Mouse (Mus musculus) brain, adult 2 months (tissue): ENCODE results near the gene Zfp36l2.

Experiments
- DNase-seq: peaks from one replicate; pipeline ENCODE4 v3.0.0; 2011; ENCODE audit warnings: low read depth, low spot score

The Zfp36l2 gene

DNA sequence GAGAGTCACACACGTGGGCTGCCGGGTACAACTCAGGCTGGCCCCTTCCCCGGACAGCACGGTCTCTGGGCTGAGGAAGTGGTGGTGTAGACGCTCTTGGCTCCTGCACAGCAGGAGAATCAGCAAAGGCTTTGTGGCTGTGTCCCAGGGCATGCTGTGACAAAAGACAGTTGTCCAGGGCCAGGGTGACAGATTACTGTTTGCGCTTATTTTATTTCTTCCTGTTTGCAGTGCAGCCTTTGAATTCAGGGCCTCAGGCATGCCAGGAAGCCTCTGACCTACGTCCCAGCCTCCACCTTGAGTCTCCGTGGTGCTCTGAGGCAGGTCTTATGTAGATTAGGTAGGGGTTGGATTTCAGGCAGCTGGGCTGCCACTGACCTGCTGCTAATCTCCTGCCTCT is 10.3 kb downstream of the Zfp36l2 start:
- no peak for DNase-seq

DNA sequence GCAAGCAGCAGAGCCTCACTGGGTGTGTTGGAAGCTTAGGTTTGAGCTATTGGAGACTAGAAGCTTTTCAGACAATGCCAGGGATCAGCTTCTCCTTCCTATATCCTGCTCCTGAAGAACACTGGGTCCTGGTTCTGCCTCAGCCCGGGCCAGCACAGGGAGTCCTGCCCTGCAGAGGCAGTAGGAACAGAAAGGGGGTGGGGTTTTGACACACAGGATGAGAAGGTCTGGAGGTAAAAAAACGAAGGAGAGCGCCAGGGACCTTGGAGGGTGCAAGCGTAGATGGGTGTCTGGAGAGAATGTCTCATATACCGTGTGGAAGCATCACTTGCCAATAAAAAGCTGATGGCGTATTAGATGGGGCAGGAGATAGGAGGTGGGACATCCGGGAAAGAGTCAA is 11.3 kb downstream of the Zfp36l2 start:
- no peak for DNase-seq

DNA sequence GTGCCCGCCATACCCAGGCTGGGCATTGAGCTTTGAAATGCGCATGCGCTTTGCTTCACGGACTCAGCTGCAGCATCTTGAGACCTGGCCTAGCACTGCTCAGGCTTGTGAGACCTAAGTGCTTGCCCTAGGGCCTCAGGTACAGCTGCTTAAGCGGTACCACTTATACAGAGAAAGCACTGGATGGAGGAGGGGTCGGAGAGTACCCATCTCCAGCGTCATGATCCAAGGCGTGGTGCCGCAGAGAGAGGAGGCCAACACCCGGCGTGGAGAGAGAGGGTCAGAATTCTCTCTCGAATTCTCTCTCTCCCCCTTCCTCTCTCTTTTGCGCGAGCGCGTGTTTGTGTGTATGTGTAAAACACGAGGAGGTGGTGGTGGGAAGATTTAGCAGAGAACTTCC is 12.6 kb downstream of the Zfp36l2 start:
- DNase-seq = no peak

DNA sequence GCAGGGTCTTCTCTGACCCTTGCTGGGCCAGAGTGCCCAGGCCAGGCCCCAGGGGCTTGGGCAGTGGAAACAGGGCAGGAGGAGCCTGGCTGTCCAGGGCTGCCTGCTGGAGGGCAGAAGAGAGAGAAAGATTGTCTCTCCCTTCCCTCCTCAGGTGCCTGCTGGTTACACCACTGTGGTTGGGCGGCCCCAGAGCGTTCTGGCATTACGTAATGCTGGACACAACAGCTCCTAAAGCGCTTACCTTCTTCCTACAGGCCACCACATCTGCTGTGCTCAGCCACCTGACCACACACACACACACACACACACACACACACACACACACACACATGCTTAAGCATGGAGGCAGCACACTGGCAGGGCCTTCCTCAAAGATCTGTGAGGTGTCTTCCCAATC is 20.4 kb downstream of the Zfp36l2 start:
- DNase-seq = no peak

DNA sequence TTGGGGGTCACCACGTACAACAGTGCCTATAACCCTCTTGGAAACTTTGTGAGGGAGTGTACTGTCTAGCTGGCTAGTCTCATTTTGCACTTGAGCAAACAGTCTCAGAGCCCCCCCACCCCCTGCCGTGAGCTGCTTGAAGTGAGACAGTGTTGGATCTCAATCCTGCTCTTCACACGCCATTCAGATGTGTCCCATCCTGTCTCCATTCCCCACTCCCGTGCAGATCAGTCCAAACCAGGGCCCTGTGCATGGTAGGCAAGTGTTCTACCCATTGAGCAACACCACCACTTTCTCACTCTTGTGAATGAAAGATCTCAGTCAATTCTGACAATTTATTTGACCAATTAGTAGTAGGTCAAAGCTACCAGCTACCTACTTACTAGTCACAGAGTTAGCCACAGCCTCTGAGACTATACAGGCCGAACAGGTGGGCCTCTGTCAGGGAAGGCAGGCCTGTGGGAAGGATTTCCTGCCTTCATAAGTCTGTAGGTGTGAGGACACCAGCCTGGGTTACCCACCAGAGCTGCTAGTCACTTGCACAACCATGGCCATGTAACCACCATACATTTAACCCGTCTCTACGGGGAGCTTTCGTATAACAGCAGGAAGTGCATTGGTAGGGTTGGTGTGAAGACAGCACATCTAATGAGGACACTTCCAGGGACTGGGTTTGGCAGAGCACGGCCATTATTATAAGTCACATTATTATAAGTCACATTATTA is 21.4 kb downstream of the Zfp36l2 start:
- no peak for DNase-seq

DNA sequence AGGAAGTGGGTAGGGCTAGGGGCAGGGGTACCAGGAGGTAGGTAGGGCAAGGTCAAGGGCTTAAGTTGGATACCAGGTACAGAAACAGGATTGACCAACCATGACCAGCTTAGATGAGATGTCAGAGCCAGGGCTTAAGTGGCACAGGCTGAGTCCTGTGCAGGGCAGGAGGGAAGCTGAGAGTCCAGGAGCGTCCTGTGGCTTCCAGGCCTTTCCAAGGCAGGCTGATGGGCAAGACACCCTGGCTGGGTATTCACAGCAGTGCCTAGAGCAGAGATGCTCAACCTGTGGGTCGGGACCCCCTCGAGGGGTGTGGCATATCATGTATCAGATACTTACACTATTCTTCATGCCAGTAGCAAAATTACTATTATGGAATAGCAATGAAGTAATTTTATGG is 22.0 kb downstream of the Zfp36l2 start:
- no peak for DNase-seq

DNA sequence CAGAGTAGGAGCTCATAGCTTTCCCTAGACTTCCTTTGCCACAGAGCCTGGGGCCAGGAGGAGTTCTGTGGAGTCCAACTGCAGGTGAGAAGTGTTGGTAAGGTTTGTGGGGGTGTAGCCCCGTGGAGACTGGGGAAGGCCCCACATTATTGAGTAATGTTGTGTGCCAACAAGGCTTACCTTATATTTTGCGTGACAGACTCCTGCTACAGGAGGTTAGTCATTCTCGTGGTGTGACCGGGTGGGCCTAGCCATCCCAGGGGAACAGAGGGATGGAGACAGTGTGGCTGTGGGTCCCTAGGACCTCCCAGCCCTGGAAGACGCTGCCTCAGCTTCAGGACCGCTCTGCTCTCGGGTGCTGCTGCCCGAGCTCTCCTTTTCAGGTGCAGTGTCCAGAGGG is 23.6 kb downstream of the Zfp36l2 start:
- DNase-seq = no peak

DNA sequence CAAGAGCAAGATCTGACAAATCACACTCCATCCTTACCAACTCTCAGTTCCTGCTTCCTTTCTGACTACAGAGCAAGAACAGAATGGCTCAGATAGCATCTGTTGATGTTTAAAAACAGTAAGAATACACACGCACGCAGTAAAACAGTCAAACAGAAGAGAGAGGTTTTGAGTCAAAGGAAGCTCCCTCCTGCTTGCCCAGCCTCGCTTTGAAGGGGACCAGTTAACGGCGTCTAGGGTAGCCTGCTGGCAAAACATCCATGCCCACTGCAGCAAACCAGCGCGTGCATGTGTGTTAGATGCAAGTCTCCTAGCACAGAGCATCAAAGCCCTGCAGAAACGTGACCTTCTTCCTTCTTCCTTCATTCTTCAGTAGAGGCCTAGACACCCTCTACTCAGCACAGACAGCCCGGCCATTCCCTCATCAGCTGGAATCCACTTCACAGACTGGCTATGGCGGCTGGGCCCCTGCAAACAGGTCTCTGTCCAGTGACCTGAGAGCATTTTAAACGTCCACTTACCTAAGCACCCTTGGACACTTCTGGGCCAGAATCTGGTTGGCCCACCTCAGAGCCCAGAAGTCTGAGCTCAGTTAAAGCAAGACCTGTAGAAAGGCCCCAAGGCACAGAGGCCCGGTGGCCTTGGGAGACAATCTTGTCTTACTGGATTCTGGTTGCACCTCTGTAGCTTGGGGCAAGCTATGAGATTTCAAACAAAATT is 24.5 kb downstream of the Zfp36l2 start:
- no peak for DNase-seq

DNA sequence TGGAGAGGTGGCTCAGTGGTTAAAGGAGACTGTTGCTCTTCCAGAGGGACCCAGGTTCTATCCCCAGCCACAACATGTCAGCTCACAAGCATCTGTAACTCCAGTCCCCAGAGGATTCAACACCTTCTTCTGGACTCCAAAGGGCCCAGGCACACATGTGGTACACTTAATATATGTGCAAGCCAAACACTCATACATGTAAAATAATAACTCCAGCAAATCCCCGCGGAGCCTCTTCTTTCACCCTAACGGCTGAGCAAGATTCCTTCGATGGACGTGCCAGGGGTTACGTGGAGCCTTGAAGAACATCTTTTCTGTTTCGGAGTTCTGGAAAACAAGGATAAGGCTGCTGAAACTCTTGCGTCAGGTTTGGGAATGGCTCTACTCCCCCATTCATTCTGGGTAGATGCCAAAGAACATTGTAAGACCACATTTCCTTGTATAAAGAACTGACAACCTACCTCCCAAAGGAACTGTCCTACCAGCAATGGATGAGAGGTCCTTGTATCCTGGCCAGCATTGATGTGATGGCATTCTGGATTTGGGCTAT is 25.5 kb downstream of the Zfp36l2 start:
- DNase-seq = no peak

DNA sequence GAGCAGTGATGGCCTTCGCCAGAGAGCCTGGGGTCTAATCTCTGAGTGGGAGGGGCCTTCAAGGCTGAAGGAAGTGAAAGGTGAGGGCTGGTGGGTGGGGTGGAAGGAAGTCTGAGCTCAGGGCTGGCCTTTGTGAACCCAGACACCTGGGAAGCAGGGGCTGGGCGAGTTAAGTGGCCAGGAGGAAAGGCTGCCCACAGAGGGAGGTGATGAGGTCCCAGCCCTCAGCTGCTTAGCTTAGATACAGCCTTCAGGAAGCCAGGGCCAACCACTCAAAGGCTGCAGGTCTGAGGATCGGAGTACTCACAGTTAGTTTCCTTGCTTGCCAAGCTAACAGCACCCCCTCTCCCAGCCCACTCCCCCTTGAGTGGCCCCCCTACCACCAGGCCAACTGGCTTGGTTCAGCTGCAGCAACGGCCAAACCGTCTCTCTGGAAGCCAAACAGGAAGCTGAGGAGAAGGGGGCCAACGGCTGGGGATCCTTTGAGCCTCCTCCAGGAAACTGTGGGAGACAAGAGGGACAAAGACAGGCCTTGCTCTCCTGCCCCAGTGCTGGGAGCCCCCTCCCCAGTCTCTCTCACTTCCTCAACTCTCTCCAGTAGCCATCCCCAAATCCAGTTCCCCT is 26.4 kb downstream of the Zfp36l2 start:
- no peak for DNase-seq

DNA sequence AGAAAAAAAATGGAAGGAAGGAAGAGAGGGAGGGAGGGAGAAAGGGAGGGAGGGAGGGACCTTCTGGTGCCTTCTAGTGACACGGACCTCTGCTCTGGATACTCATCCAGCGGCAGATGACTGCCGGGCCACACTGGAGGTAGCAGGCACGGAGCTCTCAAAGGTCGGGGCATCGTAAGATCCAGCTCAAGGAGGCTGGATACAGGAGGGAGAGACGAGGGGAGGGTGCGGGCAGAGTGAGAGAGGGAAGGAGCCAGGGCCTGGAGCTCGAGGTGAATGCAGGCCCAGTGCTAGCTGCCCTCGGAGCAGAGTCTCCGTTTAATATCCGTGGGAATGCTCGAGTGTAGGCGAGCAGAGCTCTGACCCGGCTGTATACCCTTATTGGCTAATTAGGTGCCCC is 28.9 kb downstream of the Zfp36l2 start:
- no peak for DNase-seq

DNA sequence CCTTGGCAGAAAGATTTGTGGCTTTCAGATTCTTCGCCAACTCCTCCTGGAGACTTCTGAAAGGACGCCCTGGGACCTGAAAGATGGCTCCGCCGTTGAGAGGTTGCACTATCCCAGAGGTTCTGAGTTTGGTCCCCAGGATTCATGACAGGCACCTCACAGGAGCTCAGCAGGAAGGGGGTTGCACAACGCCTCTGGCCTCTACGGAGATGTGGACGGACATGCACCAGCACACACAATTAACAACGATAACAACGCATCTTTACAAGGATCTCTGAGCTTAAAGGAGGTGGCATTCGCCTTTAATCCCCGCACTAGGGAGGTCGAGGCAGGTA is 29.3 kb downstream of the Zfp36l2 start:
- no peak for DNase-seq

DNA sequence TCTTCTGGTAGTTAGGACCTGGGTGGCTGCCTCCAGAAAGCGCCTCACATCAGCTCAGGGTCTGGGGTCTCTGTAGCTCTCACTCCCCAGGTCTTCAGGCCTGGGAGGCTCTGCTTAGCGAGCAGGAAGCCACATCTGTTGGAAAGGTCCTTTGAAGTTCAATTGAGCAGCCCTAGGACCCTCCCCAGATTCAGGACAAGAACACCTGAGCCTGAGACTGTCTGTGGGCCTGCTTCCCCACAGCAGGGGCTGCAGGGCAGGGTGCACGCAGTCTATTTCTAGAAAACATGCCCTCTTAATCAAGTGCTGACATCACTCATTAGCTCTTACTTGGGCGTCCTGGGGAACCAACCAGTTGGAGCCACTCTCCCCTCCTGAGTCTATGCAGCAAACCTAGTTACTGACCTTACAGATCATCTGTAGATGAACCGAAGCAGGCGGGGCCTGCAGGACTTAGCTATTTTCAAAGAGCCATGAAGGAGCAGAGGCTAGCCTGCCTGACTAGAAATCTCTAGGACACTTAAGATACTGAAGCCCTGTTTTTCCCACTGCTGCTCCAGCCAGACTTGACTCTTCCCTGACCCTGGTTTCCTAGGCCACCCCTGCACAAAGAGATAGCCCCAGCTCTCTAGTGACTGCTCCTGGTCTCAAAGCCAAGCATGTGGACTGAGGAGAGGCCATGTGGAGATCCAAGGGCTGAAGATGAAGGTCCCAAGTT is 29.8 kb downstream of the Zfp36l2 start:
- no peak for DNase-seq

DNA sequence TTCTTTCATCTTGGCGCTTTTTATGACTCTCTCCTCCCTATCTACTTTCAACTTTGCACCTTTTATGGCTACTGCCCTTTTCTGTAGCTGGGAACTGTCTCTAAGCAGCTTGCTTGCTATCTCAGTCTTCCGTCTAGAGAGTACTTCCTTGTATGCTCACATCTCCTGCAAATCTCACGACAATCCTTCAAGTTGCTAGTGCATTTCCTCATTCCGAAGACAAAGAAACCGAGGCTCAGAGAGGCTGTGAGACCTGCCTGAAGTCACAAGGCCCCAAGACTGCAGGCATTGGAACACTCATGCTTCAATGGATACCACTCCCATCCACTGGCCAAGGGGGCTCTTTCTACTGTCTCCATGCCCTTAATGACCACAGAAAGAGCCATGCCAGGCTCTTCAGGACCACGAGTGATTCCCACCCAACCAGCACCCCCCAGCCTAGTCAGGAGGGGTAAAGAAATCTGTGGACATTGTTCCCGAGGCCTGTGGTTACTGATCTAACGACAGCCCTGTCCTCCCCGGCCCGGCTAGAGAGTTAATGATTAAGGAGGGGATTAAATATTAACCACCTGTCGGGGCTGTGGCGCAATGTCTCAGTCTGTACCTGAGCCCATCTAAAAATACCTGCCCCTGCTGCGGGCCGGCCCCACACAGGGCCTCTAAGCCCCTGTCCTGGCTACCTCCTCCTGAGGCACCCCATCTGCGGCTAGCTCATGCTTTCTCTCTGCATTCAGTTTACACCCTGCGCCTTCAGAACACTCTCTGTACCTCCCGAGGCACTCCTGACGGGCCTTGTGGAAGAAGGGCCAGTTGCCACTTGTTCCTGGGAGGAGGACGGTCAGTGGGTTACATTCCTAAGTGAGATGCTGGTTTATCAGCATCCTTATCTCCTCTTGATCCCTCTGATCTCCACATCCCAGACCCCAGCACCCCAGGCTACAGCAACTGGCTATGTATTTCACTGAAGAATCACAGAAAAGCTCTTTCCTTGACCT is 30.7 kb downstream of the Zfp36l2 start:
- no peak for DNase-seq

DNA sequence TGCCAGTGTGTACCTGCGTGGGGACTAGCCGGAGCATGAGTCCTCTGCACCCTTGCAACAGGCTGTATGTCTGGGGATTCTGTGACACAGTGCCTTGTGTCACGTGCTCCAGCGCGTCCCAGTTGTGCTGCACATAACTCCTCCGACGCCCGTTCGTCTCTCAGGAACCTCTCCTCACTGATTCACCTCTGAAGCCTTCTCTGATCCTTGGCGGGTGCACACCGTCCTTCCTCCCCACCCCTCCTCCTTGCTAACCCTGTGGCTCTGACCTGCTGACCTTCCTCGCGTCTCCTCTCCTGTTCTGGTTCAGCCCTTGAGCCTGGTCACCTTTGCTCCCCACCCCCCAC is 31.5 kb downstream of the Zfp36l2 start:
- no peak for DNase-seq

DNA sequence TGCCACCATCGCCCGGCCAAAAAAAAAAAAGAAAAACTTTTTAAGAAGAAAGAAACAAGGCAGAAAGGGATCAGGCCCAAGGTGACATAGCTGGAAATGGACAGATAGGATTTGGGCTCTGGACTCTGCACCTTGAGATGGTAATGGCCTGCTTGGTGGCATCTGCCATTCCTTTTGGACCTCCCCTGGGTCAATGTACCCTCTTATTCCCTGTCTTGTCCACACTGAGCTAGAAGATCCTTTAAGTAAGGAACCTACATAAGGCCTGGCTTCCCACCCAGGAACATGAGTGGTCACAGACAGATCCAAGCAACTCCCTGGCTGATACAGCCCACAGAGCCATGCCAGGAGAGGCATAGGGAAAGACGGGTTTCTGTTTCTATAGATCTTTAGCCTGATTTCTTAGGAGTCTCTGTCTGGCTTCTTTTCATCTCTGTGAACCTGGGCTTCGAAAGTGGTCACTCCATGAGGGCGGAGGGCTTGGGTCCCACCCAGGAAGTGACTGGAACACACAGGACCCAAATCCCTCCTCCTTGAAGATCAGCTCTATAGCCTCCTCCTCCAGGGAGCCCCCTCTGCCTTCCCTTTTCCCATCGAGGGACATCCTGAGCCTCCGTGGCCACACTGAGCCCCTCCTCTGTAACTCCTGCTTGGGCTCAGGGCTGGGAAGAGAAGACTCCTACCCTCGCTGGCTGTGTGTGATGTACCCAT is 32.1 kb downstream of the Zfp36l2 start:
- DNase-seq = no peak

DNA sequence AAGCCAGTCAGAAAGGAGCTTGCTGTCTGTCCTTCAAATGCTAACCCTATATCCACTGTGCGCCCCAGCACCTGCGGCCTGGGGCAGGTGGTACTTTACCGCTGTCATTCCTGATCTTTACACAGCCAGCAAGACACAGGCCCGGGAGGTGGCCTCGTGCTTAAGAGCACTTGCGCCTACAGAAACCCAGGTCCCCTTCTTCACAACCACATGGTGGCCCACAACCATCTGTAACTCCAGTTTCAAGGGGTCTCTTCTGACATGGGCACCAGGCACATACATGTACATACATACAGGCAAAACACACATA is 32.8 kb downstream of the Zfp36l2 start:
- no peak for DNase-seq

DNA sequence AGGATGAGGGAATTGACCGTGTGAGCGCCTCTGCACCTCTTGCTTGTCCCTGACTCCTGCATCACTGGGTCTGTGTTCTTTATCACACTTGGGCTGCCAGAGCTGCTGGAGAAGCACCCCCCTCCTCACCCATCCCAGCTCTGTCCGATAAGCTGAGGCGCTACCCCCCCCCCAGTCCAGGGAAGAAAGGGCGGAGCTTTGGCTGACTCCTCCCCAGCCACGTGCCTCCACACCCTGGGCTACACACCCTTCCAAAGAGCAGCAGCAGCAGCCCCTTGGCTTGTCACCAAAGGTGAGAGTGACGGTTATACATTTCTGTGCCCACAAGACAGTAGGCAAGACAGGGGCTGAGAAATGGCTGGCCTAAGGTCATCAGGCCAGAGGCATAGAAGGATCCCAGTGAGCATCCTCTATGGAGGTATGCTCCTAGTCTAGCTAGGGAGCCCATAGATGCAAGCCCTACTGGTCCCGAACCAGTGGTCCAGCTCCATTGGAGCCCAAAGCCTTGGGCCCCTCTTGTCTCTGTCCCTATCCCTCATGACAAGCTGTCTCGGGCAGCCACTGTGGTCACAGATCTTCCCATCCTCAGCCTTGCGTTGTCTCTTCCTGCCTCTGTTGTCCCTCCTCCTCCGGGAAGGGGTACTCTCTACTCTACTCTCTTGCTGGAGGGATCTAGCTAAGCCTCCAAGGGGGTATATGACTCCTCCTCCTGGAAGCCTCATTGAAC is 33.3 kb downstream of the Zfp36l2 start:
- DNase-seq = no peak

DNA sequence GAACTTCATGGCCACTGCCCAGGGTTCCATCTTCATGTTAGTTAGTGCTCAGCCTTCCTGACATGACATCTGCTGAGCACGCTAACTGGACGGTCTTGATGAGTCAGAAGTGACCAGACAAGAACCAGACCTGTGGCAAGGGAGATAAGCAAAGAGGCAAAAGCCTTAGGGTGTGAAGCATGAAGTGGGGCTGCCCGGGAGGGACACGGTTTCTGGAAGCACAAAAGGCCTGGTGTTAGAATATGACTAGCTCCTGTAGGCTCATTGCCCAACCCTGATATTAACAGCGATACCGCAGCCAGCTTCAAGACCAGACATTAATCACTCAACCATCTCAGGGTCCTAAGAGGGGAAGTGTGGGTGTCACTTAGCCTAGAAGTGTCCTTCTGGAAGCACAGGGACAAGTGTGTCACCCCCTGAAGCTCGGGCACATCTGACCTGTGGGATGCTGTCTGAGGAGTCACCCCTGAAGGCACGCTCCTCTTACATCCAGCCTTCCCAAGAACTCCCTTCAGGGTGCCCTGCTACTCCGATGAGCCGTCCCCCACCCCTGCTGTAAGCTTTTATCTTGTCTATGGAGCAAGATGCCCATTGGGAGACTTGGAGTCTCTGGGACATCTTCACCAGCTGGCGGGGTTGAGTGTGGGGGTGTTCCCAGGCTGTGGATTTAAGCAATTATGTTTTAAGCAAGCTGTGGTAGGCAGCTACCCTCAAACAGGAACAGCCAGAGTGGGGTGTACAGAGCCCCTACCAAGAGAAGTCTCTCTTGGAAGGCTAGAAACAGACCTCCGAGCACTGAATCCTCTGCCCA is 34.6 kb downstream of the Zfp36l2 start:
- no peak for DNase-seq
